Mouse (Mus musculus): ENCODE results near the gene Tmem54. TPM values are rescaled to one million over a fixed set of nuclear protein-coding genes. Genes with fewer than 3 reads are reported as not detected.
A peak's percentile ranks its signal among the peaks of the same experiment; 100 is the strongest.

Gene Tmem54
- total RNA-seq, 1 experiment from 2014 or later: not detected

DNA sequence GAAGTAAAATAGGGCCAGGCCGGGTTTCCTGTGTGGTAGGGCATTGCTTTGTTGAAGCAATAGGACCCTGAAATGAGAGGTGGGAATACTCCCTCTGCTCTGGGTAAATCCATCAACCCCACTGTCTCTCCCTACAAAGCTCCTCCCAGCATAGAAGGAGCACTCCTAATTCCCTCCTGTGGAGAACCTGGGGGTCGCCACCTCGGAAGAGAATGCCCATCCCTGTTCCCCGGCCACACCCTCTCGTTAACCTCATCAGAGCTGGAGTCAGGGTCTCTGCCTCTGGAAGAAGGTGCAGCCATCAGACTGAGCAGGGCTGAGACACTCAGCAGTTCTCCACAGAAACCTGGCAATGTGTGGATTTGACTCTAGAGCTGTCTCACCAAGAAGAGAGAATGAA is 17.5 kb upstream of the Tmem54 start:
- ATAC-seq (ENCODE audit: extremely low read depth, insufficient number of reproducible peaks, low FRiP score, poor library complexity, severe bottlenecking): no peak

DNA sequence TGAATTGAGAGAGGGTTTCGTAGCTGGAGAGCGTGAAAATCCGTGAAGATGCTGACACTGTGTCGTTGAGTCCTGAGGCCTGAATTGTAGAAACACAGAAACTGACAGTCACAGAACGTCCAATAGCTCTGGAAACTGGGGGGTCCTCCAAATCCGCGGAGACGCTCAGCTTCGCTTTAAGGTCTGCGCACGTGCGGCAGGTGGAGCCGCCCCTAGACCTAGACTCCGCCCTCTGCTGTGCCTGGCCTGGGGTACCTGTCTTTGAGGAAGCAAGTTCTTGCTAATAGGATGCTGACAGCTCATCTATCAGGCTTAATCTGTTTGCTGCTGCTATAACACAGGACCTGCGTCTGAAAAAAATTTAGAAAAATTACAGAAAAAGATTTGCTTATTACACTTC is 10.1 kb upstream of the Tmem54 start:
- no peak for ATAC-seq (ENCODE audit: extremely low read depth, insufficient number of reproducible peaks, low FRiP score, poor library complexity, severe bottlenecking)

GRCm38 (mm10) chr4:129097006-129097405 is 8.3 kb upstream of the Tmem54 start:
- no peak for ATAC-seq (ENCODE audit: extremely low read depth, insufficient number of reproducible peaks, low FRiP score, poor library complexity, severe bottlenecking)

DNA sequence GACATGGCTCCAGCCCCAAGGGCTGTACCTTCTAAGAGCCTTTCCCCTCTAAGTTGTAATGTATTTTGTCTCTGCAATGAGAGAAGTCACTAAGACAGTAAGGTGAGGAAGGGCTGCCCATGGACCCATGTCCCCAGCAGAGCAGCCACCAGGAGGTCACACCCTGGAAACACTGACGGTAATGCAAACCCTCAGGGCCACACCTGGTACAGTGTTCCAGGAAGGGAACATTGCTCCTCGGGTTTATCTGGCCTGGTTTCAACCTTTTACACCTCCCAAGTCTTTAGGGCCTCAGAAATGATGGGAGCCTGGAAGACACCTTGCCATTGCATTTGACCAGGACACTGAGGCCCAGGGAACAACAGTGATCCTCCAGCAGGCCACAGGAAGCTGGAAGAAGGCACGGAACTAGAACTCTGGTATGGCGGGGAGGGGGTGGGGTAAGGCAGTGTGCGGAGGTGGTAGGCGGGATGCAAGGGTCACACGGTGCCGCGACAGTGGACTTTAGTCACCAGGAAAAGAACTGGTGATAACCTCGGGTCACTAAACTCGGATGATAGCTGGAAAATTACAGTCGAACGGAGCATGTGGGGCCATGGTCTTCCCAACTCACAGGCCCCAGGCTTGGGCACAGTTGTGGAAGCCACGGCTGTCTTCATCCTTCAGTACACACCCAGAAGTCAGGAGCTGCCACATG is 3.1 kb upstream of the Tmem54 start:
- no peak for ATAC-seq (ENCODE audit: extremely low read depth, insufficient number of reproducible peaks, low FRiP score, poor library complexity, severe bottlenecking)

GRCm38 (mm10) chr4:129106073-129106472 is 725 bp downstream of the Tmem54 start:
- no peak for ATAC-seq (ENCODE audit: extremely low read depth, insufficient number of reproducible peaks, low FRiP score, poor library complexity, severe bottlenecking)

- ATAC-seq (ENCODE audit: extremely low read depth, insufficient number of reproducible peaks, low FRiP score, poor library complexity, severe bottlenecking): no peak
Measured at GRCm38 (mm10) chr4:129107348-129107899, 2.1 kb downstream of the Tmem54 start.

- ATAC-seq (ENCODE audit: extremely low read depth, insufficient number of reproducible peaks, low FRiP score, poor library complexity, severe bottlenecking): no peak
Measured at GRCm38 (mm10) chr4:129108624-129109023, 3.3 kb downstream of the Tmem54 start.

DNA sequence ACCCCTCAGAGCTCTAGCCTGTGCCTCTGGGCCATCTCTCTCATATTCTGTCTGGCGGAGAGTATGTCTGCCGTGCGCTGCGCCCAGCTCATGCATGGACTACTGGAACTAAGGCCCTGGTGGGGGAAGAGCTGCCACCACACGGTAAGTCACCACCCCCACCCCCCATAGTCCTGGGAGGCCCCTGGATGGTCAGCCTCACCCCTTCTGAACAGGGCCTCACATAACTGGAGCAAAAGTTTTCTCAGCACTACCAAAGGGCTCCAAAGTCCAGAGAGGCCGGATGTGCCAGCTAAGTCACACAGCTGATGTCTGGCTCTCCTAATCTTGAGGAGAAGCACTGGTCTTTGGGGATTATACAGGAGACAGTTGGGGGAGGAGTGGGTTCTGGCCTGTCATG is 5.5 kb downstream of the Tmem54 start:
- no peak for ATAC-seq (ENCODE audit: extremely low read depth, insufficient number of reproducible peaks, low FRiP score, poor library complexity, severe bottlenecking)

DNA sequence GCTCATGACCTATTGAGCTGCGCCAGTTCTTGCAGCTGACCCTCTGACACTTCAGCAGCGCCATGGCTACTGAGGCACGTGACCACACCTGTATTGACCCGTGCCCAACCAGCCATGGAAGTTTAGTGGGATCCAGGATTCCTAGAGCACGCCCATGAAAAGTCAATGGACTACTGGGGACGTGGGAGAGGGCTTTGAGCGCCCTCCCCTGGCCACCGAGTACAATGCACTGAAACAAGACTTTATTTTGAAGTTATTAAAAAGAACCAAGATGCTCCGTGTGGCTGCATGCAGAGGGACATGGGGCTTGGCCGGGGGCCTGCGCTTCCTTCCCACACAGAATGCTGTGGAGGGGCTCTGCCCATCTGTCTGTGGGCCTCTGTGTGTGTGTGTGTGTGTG is 6.0 kb downstream of the Tmem54 start:
- ATAC-seq (ENCODE audit: extremely low read depth, insufficient number of reproducible peaks, low FRiP score, poor library complexity, severe bottlenecking): no peak

DNA sequence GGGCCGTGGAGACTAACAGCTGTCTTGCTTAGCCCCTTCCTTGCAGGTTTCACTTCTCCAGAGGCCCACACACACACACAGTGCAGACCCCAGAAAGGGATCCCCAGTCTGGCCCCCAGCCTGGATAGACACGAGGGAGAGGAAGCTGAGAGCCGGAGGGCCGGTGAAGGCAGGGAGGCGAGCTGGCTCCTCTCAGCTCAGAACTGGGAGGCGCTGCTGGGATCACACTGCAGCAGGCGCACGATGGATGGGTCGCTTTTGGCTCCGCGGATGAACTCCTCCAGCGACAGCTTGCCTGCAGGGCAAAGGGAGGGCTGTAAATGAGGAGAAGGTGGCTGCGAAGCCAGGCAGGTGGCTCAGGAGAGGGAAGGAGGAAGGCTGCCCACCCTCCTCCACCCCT is 6.9 kb downstream of the Tmem54 start:
- no peak for ATAC-seq (ENCODE audit: extremely low read depth, insufficient number of reproducible peaks, low FRiP score, poor library complexity, severe bottlenecking)

- 0 out of 2 replicates have a peak, but pooled peaks have one; percentile 17 for ATAC-seq (ENCODE audit: extremely low read depth, insufficient number of reproducible peaks, low FRiP score, poor library complexity, severe bottlenecking)
Measured at GRCm38 (mm10) chr4:129113083-129113988, 8.0 kb downstream of the Tmem54 start.

GRCm38 (mm10) chr4:129116703-129117102 is 11.4 kb downstream of the Tmem54 start:
- no peak for ATAC-seq (ENCODE audit: extremely low read depth, insufficient number of reproducible peaks, low FRiP score, poor library complexity, severe bottlenecking)

DNA sequence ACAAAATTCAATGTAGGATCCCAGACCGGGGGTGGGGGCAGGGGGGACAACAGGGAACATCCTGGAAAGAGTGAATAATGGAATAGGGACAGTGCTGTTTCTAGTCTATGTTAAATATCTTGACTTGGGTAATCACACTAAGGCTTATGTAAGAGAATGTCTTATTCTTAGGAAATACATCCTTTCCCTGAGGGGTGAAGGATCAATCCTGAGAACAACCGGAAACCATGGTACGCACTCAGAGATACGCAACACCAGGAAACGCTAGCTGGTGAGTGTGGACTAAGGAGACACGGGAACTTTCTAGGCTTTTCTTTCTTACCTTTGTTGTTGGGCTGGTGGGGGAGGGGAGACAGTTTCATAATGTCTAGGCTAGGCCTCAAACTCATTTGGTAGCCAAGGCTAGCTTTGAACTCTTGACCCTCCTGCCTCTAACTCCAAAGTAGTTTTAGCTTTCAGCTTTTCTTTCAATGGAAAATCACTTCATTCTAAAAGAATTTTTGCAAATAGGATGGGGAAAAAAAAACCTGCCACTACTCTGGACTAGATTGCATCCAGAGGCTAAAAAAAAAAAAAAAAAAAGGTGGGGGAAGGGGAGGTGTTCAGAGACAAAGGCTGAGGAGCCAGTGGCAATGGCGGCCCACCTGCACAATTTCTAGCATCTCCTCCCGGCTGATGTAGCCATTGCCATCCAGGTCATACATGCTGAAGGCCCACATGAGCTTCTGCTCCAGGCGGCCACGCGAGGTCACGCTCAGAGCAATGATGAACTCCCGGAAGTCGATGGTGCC is 12.6 kb downstream of the Tmem54 start:
- ATAC-seq (ENCODE audit: extremely low read depth, insufficient number of reproducible peaks, low FRiP score, poor library complexity, severe bottlenecking): no peak

DNA sequence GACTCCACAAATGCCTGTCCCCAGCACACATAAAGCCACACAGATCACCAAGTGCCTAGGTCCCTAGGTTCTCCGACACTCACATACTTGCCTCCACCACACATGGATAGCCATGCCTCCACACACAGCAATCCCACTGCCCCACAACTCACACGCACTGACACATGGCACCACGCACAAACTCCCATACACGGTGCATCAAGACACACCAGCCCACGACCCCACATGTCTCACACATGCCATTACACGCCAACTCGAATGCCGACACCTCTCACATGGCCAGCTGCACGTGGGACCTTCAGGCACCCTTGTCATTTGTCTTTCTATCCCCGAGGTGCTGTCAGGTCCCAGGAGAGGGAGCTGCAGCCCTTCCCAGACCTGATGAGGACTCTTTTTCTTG is 14.4 kb downstream of the Tmem54 start:
- no peak for ATAC-seq (ENCODE audit: extremely low read depth, insufficient number of reproducible peaks, low FRiP score, poor library complexity, severe bottlenecking)

DNA sequence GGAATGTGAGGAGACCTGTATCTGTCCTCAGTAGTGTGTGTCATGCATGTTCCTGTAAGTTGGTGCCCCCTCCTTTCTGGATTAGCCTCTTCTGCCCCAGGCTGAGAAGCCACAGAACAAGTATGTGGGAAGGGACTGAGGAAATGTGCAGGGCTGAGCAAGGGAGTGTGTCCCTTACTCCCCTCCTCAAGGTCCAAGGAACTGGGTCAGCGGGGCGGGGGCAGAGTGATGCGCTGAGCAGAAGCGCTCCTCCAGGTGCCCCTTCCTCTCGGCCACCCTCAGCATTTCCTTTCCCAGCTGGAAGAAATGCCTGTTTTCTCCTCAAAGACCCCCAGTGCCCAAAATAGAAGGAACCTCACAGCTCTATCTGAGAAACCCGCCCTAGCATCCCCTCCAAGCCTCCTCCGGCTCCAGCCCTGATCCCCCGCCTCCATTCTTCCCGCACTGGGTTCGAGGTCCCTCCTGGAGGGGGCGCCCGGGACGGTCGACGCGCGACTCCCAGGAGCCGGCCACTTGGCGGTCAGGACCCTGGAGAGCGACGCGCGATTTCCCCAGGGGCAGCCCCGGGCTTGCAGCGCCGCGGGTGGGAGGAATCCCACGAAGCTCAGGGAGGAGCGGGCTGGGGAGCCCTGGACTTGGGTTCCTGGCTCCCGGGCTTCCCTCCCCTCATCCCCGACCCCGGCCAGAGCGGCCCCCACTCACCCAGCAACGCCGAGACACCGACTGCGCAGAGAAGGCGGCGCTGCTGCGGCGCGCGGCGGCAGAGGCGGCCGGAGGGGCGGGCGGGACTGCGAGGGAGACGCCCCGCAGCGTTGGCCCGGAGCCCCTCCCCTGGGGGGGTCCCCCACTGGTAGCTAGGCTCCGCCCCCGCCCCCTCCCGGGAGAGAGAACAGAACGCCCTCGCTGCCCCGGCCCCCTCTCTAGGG is 15.4 kb downstream of the Tmem54 start:
- ATAC-seq (ENCODE audit: extremely low read depth, insufficient number of reproducible peaks, low FRiP score, poor library complexity, severe bottlenecking): no peak

DNA sequence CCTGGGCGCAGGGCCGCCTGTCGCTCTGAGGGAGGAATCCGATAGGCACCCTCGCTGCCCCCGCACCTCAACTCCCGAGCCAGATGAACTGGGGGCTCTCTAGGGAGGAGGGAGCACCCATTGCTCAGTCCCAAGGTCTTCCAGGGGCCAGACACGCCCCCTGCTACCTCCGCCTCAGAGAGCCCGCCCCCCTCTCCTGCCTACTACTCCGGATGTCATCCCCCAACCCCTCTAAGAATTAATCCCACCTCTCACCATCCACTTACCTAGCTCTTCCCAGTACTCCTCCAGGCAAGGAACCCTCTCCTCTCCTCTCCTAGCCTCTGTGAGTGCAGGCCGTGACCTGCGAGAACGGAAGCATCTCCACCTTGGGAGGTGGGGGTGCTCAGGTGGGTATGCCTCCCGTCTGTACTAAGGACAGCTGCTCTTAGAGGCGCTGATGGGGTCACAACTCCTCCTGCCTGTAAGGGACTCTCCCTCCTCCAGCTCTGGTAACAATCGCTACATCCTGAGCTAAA is 16.3 kb downstream of the Tmem54 start, which contains the start of gene Hpca:
Hpca (minus strand) TSS at position 468 of the 518 bp plus-strand sequence.
- no peak for ATAC-seq (ENCODE audit: extremely low read depth, insufficient number of reproducible peaks, low FRiP score, poor library complexity, severe bottlenecking)

DNA sequence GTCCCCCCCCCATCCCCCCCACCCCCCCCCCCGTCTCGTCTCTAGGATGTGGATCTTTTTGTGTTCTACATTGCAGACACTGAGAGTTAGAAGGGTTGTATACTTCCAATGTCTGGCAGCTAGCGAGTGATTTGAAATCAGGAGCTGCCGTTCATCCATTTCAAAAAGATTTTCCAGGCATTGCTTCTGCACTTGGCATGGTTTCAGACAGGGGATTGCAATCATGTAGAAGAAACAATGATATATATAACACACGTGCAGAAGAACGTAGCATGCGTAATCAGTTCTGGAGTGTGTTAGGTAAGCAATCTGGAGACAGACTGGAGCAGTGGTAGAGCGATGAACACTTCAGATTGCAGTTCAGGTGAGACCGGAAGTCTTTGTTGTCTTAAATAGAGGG is 16.8 kb downstream of the Tmem54 start:
- no peak for ATAC-seq (ENCODE audit: extremely low read depth, insufficient number of reproducible peaks, low FRiP score, poor library complexity, severe bottlenecking)

DNA sequence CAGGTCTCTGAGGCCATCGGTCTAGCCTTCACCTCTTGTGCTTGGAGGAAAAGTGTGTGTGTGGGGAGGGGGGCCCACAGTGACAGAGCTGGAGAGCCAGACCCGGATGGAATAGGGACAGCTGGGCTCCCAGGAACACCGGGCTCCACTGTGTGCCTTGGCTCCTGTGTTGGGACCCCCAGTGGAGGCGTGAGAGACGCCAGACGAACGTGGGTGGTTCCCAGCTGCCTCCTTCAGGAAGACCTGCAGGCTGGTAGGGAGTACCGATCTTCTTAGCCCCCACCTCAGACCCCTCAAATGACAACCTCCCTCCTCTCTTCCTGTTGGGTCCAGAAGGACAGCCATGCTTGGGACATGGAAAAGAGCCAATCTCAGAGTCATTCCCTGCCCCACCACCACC is 17.4 kb downstream of the Tmem54 start:
- no peak for ATAC-seq (ENCODE audit: extremely low read depth, insufficient number of reproducible peaks, low FRiP score, poor library complexity, severe bottlenecking)

All from neutrophil, adult 5-6 weeks (primary cell).